Comparison of ENCODE assay signal across 26 mouse cellular contexts in the genomic region with DNA sequence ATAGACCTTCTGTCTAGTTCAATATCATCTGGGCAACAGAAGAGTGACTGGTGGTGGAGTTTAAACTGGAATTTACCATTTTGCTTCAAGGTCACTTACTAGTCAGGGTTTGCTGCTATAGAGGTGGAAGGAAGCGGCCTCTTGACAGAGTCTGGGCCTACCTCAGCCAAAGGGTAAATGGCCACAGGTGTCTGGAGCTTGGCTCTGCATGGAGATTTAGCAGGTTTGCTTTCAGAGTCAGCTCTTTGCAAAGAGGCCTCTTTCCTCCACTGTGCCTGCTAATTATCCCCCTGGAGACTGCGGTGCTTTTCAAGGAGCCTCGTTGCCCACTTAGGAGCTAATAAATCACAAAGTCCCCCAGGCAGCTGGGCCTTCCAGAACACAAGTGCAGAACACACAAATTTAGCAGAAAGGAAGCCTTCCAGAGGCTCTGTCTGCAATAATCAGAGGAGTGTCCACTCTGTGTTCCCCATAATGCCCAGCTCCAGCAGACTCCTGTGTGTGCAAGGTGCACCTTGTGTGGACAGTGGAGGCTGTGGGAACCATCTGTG.
A peak's percentile ranks its signal among the peaks of the same experiment; 100 is the strongest.
DNase-seq lines count a peak whose midpoint lies in the region; ATAC-seq and TF ChIP-seq lines count a peak whose summit lies in the region.
"Had no signal": no experiment of that assay in that cellular context is flagged by ENCODE, and none has a peak within 500 bp of the region (broad histone marks: within the 10 kb centered on the region; RNA-seq: fewer than 3 reads in every experiment).

No protein-coding gene starts in this region.

- TF ChIP-seq POLR2A in brain, embryonic 14.5 days (IDR thresholded peaks at IDR 0.05; ENCODE audit: borderline replicate concordance, extremely low read depth, insufficient read depth, insufficient read length, poor library complexity, severe bottlenecking): no peak

- H3K36me3 ChIP-seq in hindbrain, embryonic 11.5 days (ENCODE audit: control insufficient read depth, insufficient read depth, low read length): no peaks in the 10 kb centered on the region
- no peaks in the 10 kb centered on the region for H3K36me3 ChIP-seq in hindbrain, embryonic 16.5 days (ENCODE audit: control insufficient read depth, insufficient read depth, low read length)
- H3K36me3 ChIP-seq in limb, embryonic 13.5 days: no peaks in the 10 kb centered on the region
- H3K36me3 ChIP-seq: embryonic facial prominence, embryonic 12.5 days; G1E; liver, embryonic 13.5 days had no signal

- no peaks in the 10 kb centered on the region for H3K4me1 ChIP-seq in hindbrain, embryonic 11.5 days (replicated peaks; ENCODE audit: control insufficient read depth, insufficient read depth, low read length)
- no peaks in the 10 kb centered on the region for H3K4me1 ChIP-seq in hindbrain, embryonic 16.5 days (ENCODE audit: control insufficient read depth, insufficient read depth, low read depth, low read length)
- H3K4me1 ChIP-seq in limb, embryonic 13.5 days: peaks cover 19% of the 10 kb centered on the region
- H3K4me1 ChIP-seq: embryonic facial prominence, embryonic 12.5 days; liver, embryonic 13.5 days had no signal

- no peak for TF ChIP-seq CTCF in brain, embryonic 14.5 days (IDR thresholded peaks at IDR 0.05; ENCODE audit: borderline replicate concordance, extremely low read depth, insufficient read depth, insufficient read length)

- no peak for ATAC-seq in hindbrain, embryonic 11.5 days (ENCODE audit: low FRiP score)
- ATAC-seq in hindbrain, embryonic 16.5 days: no peak
- peak; percentile 75 for ATAC-seq in limb, embryonic 13.5 days (ENCODE audit: low FRiP score, low read depth)
- ATAC-seq: forebrain, embryonic 13.5 days; inflammation-experienced regulatory T-cells, adult 6 months had no signal

- no peak overlapping the region for H3K4me3 ChIP-seq in hindbrain, embryonic 11.5 days (ENCODE audit: low read depth, low read length)
- no peak overlapping the region for H3K4me3 ChIP-seq in hindbrain, embryonic 16.5 days (ENCODE audit: low read length)
- no peak overlapping the region for H3K4me3 ChIP-seq in limb, embryonic 13.5 days
- H3K4me3 ChIP-seq: embryonic facial prominence, embryonic 12.5 days; erythroblast, embryonic 14.5 days; forebrain, embryonic 13.5 days; liver, embryonic 13.5 days had no signal

- no peak overlapping the region for H3K9ac ChIP-seq in hindbrain, embryonic 11.5 days (ENCODE audit: low read depth, low read length)
- no peak overlapping the region for H3K9ac ChIP-seq in hindbrain, embryonic 16.5 days (ENCODE audit: low read depth, low read length)
- no peak overlapping the region for H3K9ac ChIP-seq in limb, embryonic 13.5 days
- H3K9ac ChIP-seq: embryonic facial prominence, embryonic 12.5 days; forebrain, embryonic 13.5 days; liver, embryonic 13.5 days had no signal

- H3K27ac ChIP-seq in hindbrain, embryonic 11.5 days (ENCODE audit: low read depth, low read length): no peak overlapping the region
- no peak overlapping the region for H3K27ac ChIP-seq in hindbrain, embryonic 16.5 days (ENCODE audit: low read depth, low read length)
- H3K27ac ChIP-seq in limb, embryonic 13.5 days: no peak overlapping the region
- H3K27ac ChIP-seq: embryonic facial prominence, embryonic 12.5 days; forebrain, embryonic 13.5 days; liver, embryonic 13.5 days had no signal

- H3K4me2 ChIP-seq in hindbrain, embryonic 11.5 days (replicated peaks; ENCODE audit: low read depth, low read length): no peak overlapping the region
- no peak overlapping the region for H3K4me2 ChIP-seq in hindbrain, embryonic 16.5 days (ENCODE audit: low read length)
- no peak overlapping the region for H3K4me2 ChIP-seq in limb, embryonic 13.5 days (replicated peaks)
- H3K4me2 ChIP-seq: embryonic facial prominence, embryonic 12.5 days; forebrain, embryonic 13.5 days; heart, embryonic 11.5 days; liver, embryonic 13.5 days had no signal

- no peaks in the 10 kb centered on the region for H3K27me3 ChIP-seq in hindbrain, embryonic 11.5 days (ENCODE audit: control insufficient read depth, insufficient read depth, low read length)
- no peaks in the 10 kb centered on the region for H3K27me3 ChIP-seq in hindbrain, embryonic 16.5 days (replicated peaks; ENCODE audit: control insufficient read depth, insufficient read depth, low read length)
- H3K27me3 ChIP-seq in limb, embryonic 13.5 days: no peaks in the 10 kb centered on the region
- H3K27me3 ChIP-seq: embryonic facial prominence, embryonic 12.5 days; forebrain, embryonic 13.5 days; liver, embryonic 13.5 days had no signal

- H3K9me3 ChIP-seq in hindbrain, embryonic 11.5 days (ENCODE audit: control insufficient read depth, low read length): no peaks in the 10 kb centered on the region
- no peaks in the 10 kb centered on the region for H3K9me3 ChIP-seq in hindbrain, embryonic 16.5 days (ENCODE audit: control insufficient read depth, low read length)
- no peaks in the 10 kb centered on the region for H3K9me3 ChIP-seq in limb, embryonic 13.5 days
- H3K9me3 ChIP-seq: embryonic facial prominence, embryonic 12.5 days; forebrain, embryonic 13.5 days; G1E; liver, embryonic 13.5 days had no signal

- DNase-seq in hindbrain, embryonic 11.5 days (ENCODE audit: low spot score): peak; percentile 5
- DNase-seq in MN1 (ENCODE audit: low spot score): peak; percentile 32
- DNase-seq in brain, embryonic 14.5 days (ENCODE audit: low read depth): peak; percentile 66
- DNase-seq in cerebellum, postnatal 36 days: no peak
- DNase-seq in adrenal gland, postnatal 4 days (ENCODE audit: low spot score in 2 of 2): no peak
- DNase-seq: adrenal gland, adult 2 months; B cell, adult 2 months; cerebellum, adult 2 months; cerebellum, postnatal 25 days; gastrocnemius, postnatal 10 days; heart, adult 11 months; kidney, adult 18-20 months; kidney, postnatal 10 days; liver, embryonic 13.5 days; lung, adult 2 months; lung, postnatal 14 days; right cerebral cortex, postnatal 25 days; spleen, adult 18-20 months had no signal

- 66% methylated on average over 3 of the region's 3 CpGs for WGBS in hindbrain, embryonic 11.5 days
- WGBS in hindbrain, embryonic 16.5 days: 40% methylated on average over 3 of the region's 3 CpGs
- WGBS in limb, embryonic 13.5 days: 8% methylated on average over 3 of the region's 3 CpGs

Comparison
In these comparisons a context has a peak if more than half of its experiments do, and no peak if none do; other contexts are left out.
1. DNase-seq: peak in hindbrain, embryonic 11.5 days (single experiment), MN1 (single experiment) and brain, embryonic 14.5 days (single experiment); none in cerebellum, postnatal 36 days (0 of 2) and adrenal gland, postnatal 4 days (0 of 2).